Mouse (Mus musculus) heart, postnatal 0 days (tissue): Measurements from ENCODE around the gene Il12rb1. TPM values are rescaled to one million over a fixed set of nuclear protein-coding genes. Genes with fewer than 3 reads are reported as not detected.

Experiments used
- ATAC-seq: fragments of 200-750 bp; cut with Nextera tagmentation; 2 replicates; pipeline ENCODE4 v1.8.0; 2017; ENCODE audit warnings: low read depth, moderate number of reproducible peaks, moderate library complexity; ENCODE audit not compliant: insufficient read depth
- DNase-seq: peaks from one replicate; pipeline ENCODE4 v3.0.0-alpha.2; 2016; ENCODE audit warnings: low spot score
- H3K27ac ChIP-seq: fragments of 300-500 bp; sonication (generic); 2 replicates; pipeline ENCODE4 v1.5.1; 2014; ENCODE audit warnings: low read depth, mild to moderate bottlenecking
- H3K27me3 ChIP-seq: fragments of 300-500 bp; sonication (generic); 2 replicates; pipeline ENCODE4 v1.6.1; 2014; ENCODE audit warnings: low read length, mixed read lengths; ENCODE audit not compliant: control insufficient read depth, insufficient read depth
- H3K36me3 ChIP-seq: fragments of 300-500 bp; sonication (generic); replicated peaks from 2 replicates; pipeline ENCODE4 v1.6.1; 2014; ENCODE audit warnings: low read length, mixed read lengths; ENCODE audit not compliant: control insufficient read depth, insufficient read depth
- H3K4me1 ChIP-seq: fragments of 300-500 bp; sonication (generic); 2 replicates; pipeline ENCODE4 v1.6.1; 2014; ENCODE audit warnings: antibody characterized with exemption; ENCODE audit not compliant: control insufficient read depth, insufficient read depth
- H3K4me2 ChIP-seq: fragments of 300-500 bp; sonication (generic); 2 replicates; pipeline ENCODE4 v1.6.1; 2014; ENCODE audit warnings: low read depth, mild to moderate bottlenecking, low read length, moderate library complexity
- H3K4me3 ChIP-seq: fragments of 300-500 bp; sonication (generic); 2 replicates; pipeline ENCODE4 v1.5.1; 2014; ENCODE audit warnings: low read depth, low read length
- H3K9ac ChIP-seq: fragments of 300-500 bp; sonication (generic); replicated peaks from 2 replicates; pipeline ENCODE4 v1.6.1; 2014; ENCODE audit warnings: low read depth, low read length, mixed read lengths
- H3K9me3 ChIP-seq: fragments of 300-500 bp; sonication (generic); replicated peaks from 2 replicates; pipeline ENCODE4 v1.6.1; 2016; ENCODE audit warnings: low read length; ENCODE audit not compliant: control insufficient read depth
- CTCF ChIP-seq: IDR thresholded peaks from 2 replicates; pipeline ENCODE4 v1.5.1; 2016; ENCODE audit warnings: antibody characterized with exemption, control low read depth, low read depth
- EP300 ChIP-seq: IDR thresholded peaks from 2 replicates; pipeline ENCODE4 v1.6.1; 2016; ENCODE audit warnings: antibody characterized with exemption, low read depth
- WGBS: fragments of 180-500 bp; shearing (Covaris S2); extraction: QIAGEN DNeasy Blood & Tissue Kit; methylation state at CpG from one replicate; pipeline ENCODE4 v1.1.7; 2014; 5-methylcytosine and 5-hydroxymethylcytosine counted together
- polyA plus RNA-seq: library from polyadenylated mRNA; unstranded; fragments of >200 nt; fragmentation: Nextera tagmentation; extraction: Ambion mirVana; gene quantifications from 2 replicates; pipeline ENCODE4 v1.2.1, GENCODE M21; 2015
- total RNA-seq: library from RNA; depleted of rRNA; stranded (reverse); fragments of >200 nt; gene quantifications from 2 replicates; pipeline ENCODE4 v1.2.3, GENCODE M21; 2014; ENCODE audit warnings: low replicate concordance

Gene Il12rb1
- total and polyA plus RNA-seq, 2 experiments from 2014 or later = not detected

DNA sequence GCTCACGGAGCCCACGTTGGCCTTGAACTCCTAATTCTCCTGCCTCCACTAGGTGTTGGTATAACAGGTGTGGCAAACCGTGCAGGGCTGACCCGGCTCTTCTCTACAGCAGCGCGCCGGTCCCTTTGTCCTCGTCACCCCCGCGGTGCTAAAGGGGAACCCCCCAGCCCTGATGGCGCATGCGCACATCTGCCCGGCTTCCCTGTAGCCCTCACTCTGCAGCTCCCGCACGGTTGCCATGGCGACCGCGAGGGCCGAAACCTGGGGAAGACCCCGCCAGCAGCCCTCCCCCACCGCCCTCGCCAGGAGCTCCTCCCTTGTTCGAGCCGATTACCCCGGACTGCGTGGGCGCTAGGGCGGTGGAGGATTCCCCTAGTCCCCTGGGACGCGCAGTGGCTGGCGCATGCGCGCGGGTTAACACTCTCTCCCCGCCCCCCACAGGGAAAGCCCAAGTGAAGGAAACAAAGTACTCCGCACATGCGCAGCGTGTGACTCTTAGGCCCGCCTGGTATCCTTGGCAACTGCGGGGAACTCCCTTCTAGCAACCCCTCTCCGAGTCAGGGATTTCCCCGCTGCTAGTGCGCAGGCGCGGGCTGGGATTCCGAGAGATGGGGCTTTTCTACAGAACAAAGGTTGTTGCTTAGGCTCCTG, 57.2 kb downstream of the Il12rb1 start:
- Histone ChIP-seq H3K27ac (peak overlapping the region; percentile 78), H3K36me3 (peaks cover 6% of the 10 kb centered on the region; the same call in 1 of the 2 replicates), H3K4me2 (peak overlapping the region; percentile 83), H3K9me3 (no peaks in the 10 kb centered on the region), H3K9ac (peak overlapping the region; percentile 44), H3K27me3 (peaks cover 16% of the 10 kb centered on the region; the same call in 1 of the 2 replicates), H3K4me1 (peaks cover 12% of the 10 kb centered on the region; the same call in 1 of the 2 replicates), H3K4me3 (peak overlapping the region; percentile 63)
- peak; percentile 99 for DNase-seq
- under 1% methylated on average over 46 of the region's 46 CpGs for WGBS
- peak; percentile 91 for ATAC-seq
- no peak for TF ChIP-seq EP300
- TF ChIP-seq CTCF = no peak

DNA sequence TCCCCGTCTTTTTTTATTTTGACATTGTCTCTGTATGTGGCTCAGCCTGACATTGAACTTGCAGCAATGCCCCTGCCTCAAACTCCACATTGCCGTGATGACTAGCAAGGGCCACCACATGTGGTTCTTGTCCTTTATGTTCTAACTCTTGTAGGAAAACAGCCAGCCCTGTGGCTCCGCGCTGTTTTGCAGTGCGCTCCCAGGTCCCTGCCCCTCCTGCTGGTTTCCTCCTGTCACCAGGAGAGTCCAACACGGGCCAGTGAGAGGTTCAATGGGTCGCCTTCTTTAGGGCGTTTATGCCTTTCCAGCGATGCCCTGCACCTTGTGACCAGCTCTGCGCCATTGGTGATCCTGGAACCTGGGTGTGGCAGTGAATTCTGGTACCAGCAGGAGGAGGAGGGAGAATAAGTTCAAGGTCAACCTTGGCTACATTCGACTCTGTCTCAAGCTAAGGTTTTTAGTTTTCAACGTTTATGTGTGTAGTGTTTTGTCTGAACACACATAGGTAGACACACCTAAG, 57.8 kb downstream of the Il12rb1 start:
- H3K4me1 ChIP-seq = peaks cover 12% of the 10 kb centered on the region; the same call in 1 of the 2 replicates
- no peak for ATAC-seq
- H3K27me3 ChIP-seq = peaks cover 16% of the 10 kb centered on the region; the same call in 1 of the 2 replicates
- 5% methylated on average over 12 of the region's 12 CpGs for WGBS
- DNase-seq = no peak
- peak overlapping the region; percentile 23 for H3K27ac ChIP-seq
- peak overlapping the region; percentile 63 for H3K4me3 ChIP-seq
- no peak for TF ChIP-seq CTCF
- 0 out of 2 replicates have a peak, but pooled peaks have one; percentile 36 for TF ChIP-seq EP300
- peak overlapping the region; percentile 83 for H3K4me2 ChIP-seq
- H3K36me3 ChIP-seq = peaks cover 6% of the 10 kb centered on the region; the same call in 1 of the 2 replicates
- H3K9ac ChIP-seq = no peak overlapping the region
- no peaks in the 10 kb centered on the region for H3K9me3 ChIP-seq

DNA sequence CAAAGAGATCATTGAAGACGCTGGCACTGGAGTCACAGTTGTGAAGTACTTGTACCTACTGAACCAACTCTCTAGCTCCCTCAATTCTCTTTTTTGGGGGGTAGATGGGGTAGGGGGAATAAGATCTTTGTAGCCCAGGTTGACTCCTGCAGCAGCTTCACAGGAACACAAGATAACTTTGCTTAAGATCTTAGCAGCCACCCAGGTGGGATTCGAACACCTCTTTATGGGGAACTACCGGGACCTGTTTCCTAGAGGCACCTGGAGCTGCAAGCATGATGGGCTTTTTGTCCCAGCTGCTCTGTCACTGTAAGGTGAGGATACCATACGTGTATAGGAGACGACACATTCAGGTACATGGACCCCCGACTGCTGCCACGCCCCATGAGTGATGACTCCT, 58.3 kb downstream of the Il12rb1 start:
- peaks cover 12% of the 10 kb centered on the region; the same call in 1 of the 2 replicates for H3K4me1 ChIP-seq
- H3K9ac ChIP-seq = no peak overlapping the region
- no peak overlapping the region; the same call in 1 of the 2 replicates for H3K4me2 ChIP-seq
- WGBS = 86% methylated on average over 7 of the region's 7 CpGs
- H3K27ac ChIP-seq = no peak overlapping the region
- H3K36me3 ChIP-seq = peaks cover 6% of the 10 kb centered on the region; the same call in 1 of the 2 replicates
- ATAC-seq (no peak), DNase-seq (no peak)
- TF ChIP-seq EP300 = no peak
- no peak for TF ChIP-seq CTCF
- no peak overlapping the region for H3K4me3 ChIP-seq
- H3K27me3 ChIP-seq = peaks cover 16% of the 10 kb centered on the region; the same call in 1 of the 2 replicates
- H3K9me3 ChIP-seq = no peaks in the 10 kb centered on the region

DNA sequence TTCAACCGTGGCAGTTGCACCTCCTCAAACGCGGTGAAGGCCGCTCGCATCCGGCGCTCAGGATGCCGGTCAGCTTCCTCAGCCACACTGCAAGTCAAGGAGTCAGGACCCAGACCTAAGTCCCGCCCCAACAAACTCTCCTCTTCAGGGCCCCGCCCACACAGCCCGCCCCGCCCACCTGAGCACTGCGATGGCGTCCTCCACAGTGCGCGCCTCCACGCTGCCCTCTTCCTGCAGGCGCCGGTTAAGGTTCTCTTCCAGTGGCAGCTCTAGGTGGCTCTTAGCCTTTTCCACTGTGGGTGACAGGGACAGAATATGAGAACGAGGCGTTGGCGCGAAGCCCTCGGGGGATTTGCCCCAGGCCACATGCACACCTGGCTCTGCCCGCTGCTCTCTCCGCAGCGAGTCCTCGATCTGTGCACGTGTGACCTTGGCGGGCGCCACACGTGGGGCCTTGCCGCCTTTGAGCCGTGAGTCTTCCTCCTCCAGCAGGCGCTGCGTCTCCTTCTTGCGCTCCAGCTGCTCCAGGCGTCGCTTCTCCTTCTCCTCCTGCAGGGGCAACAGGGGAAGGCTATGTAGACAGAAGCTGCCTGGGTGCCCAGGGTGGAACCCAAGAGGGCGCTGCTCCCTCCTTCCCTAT, 60.4 kb downstream of the Il12rb1 start:
- 48% methylated on average over 39 of the region's 40 CpGs for WGBS
- Histone ChIP-seq H3K27ac (no peak overlapping the region), H3K9me3 (no peaks in the 10 kb centered on the region), H3K4me2 (no peak overlapping the region), H3K4me3 (no peak overlapping the region), H3K27me3 (0 out of 2 replicates have a peak, but pooled peaks cover 1% of the 10 kb centered on the region), H3K4me1 (peaks cover 12% of the 10 kb centered on the region; the same call in 1 of the 2 replicates), H3K36me3 (peaks cover 6% of the 10 kb centered on the region; the same call in 1 of the 2 replicates), H3K9ac (no peak overlapping the region)
- ATAC-seq (no peak), DNase-seq (no peak)
- TF ChIP-seq EP300 (no peak), CTCF (no peak)

DNA sequence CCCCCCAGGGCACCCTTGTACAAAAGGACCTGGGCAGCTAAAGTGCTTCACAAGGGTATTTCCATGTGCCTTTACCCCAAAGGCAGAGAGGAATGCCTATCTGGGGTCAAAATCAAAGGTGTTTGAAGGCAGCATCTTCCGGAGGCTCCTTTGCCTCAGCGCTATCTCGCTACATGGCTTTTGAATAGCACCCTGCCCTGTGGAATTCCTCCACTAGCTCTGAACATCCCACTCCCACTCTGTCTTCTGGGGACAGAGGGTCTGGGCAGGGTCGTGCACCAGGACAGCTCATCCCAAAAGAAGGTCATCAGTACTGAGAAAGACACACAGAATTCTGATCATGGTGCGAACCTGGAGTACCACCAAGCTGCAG, 60.9 kb downstream of the Il12rb1 start:
- Histone ChIP-seq H3K4me1 (peaks cover 10% of the 10 kb centered on the region; the same call in 1 of the 2 replicates), H3K4me3 (no peak overlapping the region), H3K36me3 (peaks cover 6% of the 10 kb centered on the region; the same call in 1 of the 2 replicates), H3K4me2 (no peak overlapping the region), H3K27me3 (no peaks in the 10 kb centered on the region), H3K9me3 (no peaks in the 10 kb centered on the region), H3K9ac (no peak overlapping the region), H3K27ac (no peak overlapping the region)
- no peak for TF ChIP-seq CTCF
- no peak for TF ChIP-seq EP300
- ATAC-seq = no peak
- no peak for DNase-seq
- 52% methylated on average over 5 of the region's 5 CpGs for WGBS
